Mouse (Mus musculus) embryonic fibroblast, embryonic 13.5 days (primary cell): Measurements from ENCODE around the gene Gpr179.

Experiments
- CTCF ChIP-seq: IDR thresholded peaks from 2 replicates; pipeline ENCODE4 v1.5.1; 2011; ENCODE audit warnings: mild to moderate bottlenecking, control low read depth, low read length, moderate library complexity, borderline replicate concordance; ENCODE audit not compliant: insufficient read depth
- POLR2A ChIP-seq: IDR thresholded peaks from 2 replicates; pipeline ENCODE4 v1.6.1; 2011; ENCODE audit warnings: low read depth, mild to moderate bottlenecking, control low read depth, low read length, moderate library complexity

DNA sequence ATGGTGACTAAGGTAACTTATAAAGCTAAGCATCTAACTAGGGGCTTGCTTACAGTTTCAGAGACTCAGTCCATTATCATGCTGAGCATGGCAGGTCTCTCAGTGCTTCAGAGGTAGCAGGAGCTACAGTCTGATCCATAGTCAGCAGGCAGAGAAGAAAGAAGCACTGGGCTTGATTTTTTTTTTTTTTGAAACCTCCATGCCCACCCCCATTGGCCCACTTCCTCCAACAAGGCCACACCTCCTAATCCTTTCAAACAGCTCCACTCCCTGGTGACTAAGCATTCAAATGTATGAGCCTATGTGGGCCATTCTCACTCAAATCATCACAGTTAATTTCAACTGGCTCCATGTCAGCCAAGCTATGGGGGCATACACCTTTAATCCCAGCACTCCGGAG, 59.1 kb downstream of the Gpr179 start:
- TF ChIP-seq POLR2A (no peak), CTCF (no peak)
